Mouse (Mus musculus) cerebral cortex, adult 2 months (tissue): Measurements from ENCODE around the gene Tsku.

Experiments used
- WGBS: fragments of 180-500 bp; shearing (Covaris S2); methylation state at CpG from one replicate; pipeline ENCODE4 v1.1.7; 2018; 5-methylcytosine and 5-hydroxymethylcytosine counted together

Tsku gene

GRCm38 (mm10) chr7:98361063-98361652, at the start of gene Tsku:
Gene Tsku (minus strand): TSS chr7:98361328.
- 1% methylated on average over 50 of the region's 52 CpGs for WGBS

GRCm38 (mm10) chr7:98407615-98408014, 46.5 kb upstream of the Tsku start:
- WGBS, result 85% methylated on average over 5 of the region's 5 CpGs

GRCm38 (mm10) chr7:98403996-98404395, 42.9 kb upstream of the Tsku start:
- WGBS, result 54% methylated on average over 4 of the region's 4 CpGs

GRCm38 (mm10) chr7:98402582-98403574, 41.8 kb upstream of the Tsku start:
- 78% methylated on average over 15 of the region's 15 CpGs for WGBS

- 88% methylated on average over 8 of the region's 8 CpGs for WGBS
Measured at GRCm38 (mm10) chr7:98392466-98393201, 31.5 kb upstream of the Tsku start.

- WGBS, result 45% methylated on average over 7 of the region's 7 CpGs
Measured at GRCm38 (mm10) chr7:98391351-98391936, 30.3 kb upstream of the Tsku start.

GRCm38 (mm10) chr7:98390486-98390885, 29.4 kb upstream of the Tsku start:
- WGBS, result 68% methylated on average over 2 of the region's 2 CpGs

- WGBS, result 89% methylated on average over 9 of the region's 9 CpGs
Measured at GRCm38 (mm10) chr7:98389656-98390055, 28.5 kb upstream of the Tsku start.

- WGBS, result 56% methylated on average over 12 of the region's 12 CpGs
Measured at GRCm38 (mm10) chr7:98388881-98389501, 27.9 kb upstream of the Tsku start.

GRCm38 (mm10) chr7:98387201-98387600, 26.1 kb upstream of the Tsku start:
- 94% methylated on average over 7 of the region's 7 CpGs for WGBS

- 71% methylated on average over 1 of the region's 1 CpGs for WGBS
Measured at GRCm38 (mm10) chr7:98385168-98385567, 24.0 kb upstream of the Tsku start.

- 86% methylated on average over 4 of the region's 4 CpGs for WGBS
Measured at GRCm38 (mm10) chr7:98383337-98383736, 22.2 kb upstream of the Tsku start.

- WGBS, result 90% methylated on average over 6 of the region's 6 CpGs
Measured at GRCm38 (mm10) chr7:98382784-98383183, 21.7 kb upstream of the Tsku start.

- 82% methylated on average over 6 of the region's 6 CpGs for WGBS
Measured at GRCm38 (mm10) chr7:98380224-98380925, 19.2 kb upstream of the Tsku start.

GRCm38 (mm10) chr7:98379232-98379631, 18.1 kb upstream of the Tsku start:
- 96% methylated on average over 4 of the region's 4 CpGs for WGBS

GRCm38 (mm10) chr7:98377257-98377656, 16.1 kb upstream of the Tsku start:
- WGBS, result 78% methylated on average over 5 of the region's 5 CpGs

- WGBS, result 26% methylated on average over 4 of the region's 4 CpGs
Measured at GRCm38 (mm10) chr7:98371161-98371560, 10.0 kb upstream of the Tsku start.

GRCm38 (mm10) chr7:98369762-98370369, 8.7 kb upstream of the Tsku start:
- WGBS, result 72% methylated on average over 10 of the region's 10 CpGs

- 21% methylated on average over 2 of the region's 2 CpGs for WGBS
Measured at GRCm38 (mm10) chr7:98361662-98362061, 534 bp upstream of the Tsku start.

GRCm38 (mm10) chr7:98360621-98360990, 522 bp downstream of the Tsku start:
- under 1% methylated on average over 20 of the region's 20 CpGs for WGBS
